Comparison of ENCODE assay signal across 11 mouse cellular contexts in the genomic region with DNA sequence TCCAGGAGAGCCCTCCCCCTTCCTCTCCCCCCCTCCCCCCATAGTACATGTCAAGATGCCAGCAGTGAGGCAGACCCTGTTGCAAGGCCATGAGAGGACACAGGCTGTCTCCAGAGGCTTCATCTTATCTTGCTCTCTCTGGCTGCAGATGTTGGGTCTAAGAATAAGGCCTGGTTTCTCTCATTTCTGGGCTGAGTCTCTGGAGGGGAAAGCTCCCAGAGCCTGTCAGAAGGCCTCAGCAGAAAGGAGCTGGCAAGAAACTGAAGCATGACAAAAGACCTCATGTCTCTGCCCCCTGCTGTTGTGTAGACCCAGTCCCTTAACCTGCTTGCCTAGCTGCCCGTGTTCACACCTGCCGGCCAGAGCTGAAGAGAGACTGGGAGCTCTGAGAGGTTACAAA. TPM values are rescaled to one million over a fixed set of nuclear protein-coding genes. Genes with fewer than 3 reads are reported as not detected.
DNase-seq lines count a peak whose midpoint lies in the region; ATAC-seq and TF ChIP-seq lines count a peak whose summit lies in the region.
"Had no signal": no experiment of that assay in that cellular context is flagged by ENCODE, and none has a peak within 500 bp of the region (broad histone marks: within the 10 kb centered on the region; RNA-seq: fewer than 3 reads in every experiment).

No protein-coding gene starts in this region.

- no peak overlapping the region for H3K4me2 ChIP-seq in hindbrain, postnatal 0 days (ENCODE audit: low read depth, low read length)
- no peak overlapping the region for H3K4me2 ChIP-seq in hindbrain, embryonic 14.5 days (replicated peaks)
- no peak overlapping the region for H3K4me2 ChIP-seq in limb, embryonic 11.5 days (ENCODE audit: low read depth, severe bottlenecking)

- peak in 1 of 2 experiments; percentile 14; a peak in 1 of 4 replicates for TF ChIP-seq EP300 in MEL (IDR thresholded peaks at IDR 0.05; ENCODE audit: low read depth in 1 of 2, low read length in 2 of 2)

- no peak for TF ChIP-seq POLR2A in MEL (IDR thresholded peaks at IDR 0.05; ENCODE audit: control insufficient read depth in 1 of 2, insufficient read depth in 1 of 2, low read depth in 1 of 2, low read length in 2 of 2, poor library complexity in 1 of 2)

- no peaks in the 10 kb centered on the region for H3K36me3 ChIP-seq in hindbrain, postnatal 0 days (ENCODE audit: insufficient read depth, low read length)
- H3K36me3 ChIP-seq in hindbrain, embryonic 14.5 days (replicated peaks; ENCODE audit: control insufficient read depth, insufficient read depth) = no peaks in the 10 kb centered on the region
- H3K36me3 ChIP-seq in MEL (ENCODE audit: control insufficient read depth in 1 of 2, insufficient read depth in 2 of 2, low read length in 2 of 2) = peaks cover 0 to 6% of the 10 kb centered on the region in 2 experiments; a peak in 2 of 4 replicates
- no peaks in the 10 kb centered on the region for H3K36me3 ChIP-seq in limb, embryonic 11.5 days (ENCODE audit: control insufficient read depth, insufficient read depth, low read length)

- no peak overlapping the region for H3K9ac ChIP-seq in hindbrain, postnatal 0 days (replicated peaks; ENCODE audit: low read length)
- H3K9ac ChIP-seq in hindbrain, embryonic 14.5 days = no peak overlapping the region
- H3K9ac ChIP-seq in MEL (ENCODE audit: control insufficient read depth, low read depth, low read length, poor library complexity, severe bottlenecking) = no peak overlapping the region
- H3K9ac ChIP-seq in limb, embryonic 11.5 days (ENCODE audit: low read length) = peak overlapping the region; percentile 32

- no peak for TF ChIP-seq RAD21 in MEL (IDR thresholded peaks at IDR 0.05; ENCODE audit: low read depth, low read length)

- no peaks in the 10 kb centered on the region for H3K27me3 ChIP-seq in hindbrain, postnatal 0 days (ENCODE audit: insufficient read depth, low read length)
- H3K27me3 ChIP-seq in hindbrain, embryonic 14.5 days (ENCODE audit: control insufficient read depth, insufficient read depth, low read length) = no peaks in the 10 kb centered on the region
- H3K27me3 ChIP-seq in MEL (ENCODE audit: control insufficient read depth in 1 of 2, insufficient read depth in 2 of 2, low read length in 2 of 2) = no peaks in the 10 kb centered on the region
- H3K27me3 ChIP-seq in limb, embryonic 11.5 days (ENCODE audit: control insufficient read depth, insufficient read depth, low read length) = no peaks in the 10 kb centered on the region

- H3K4me1 ChIP-seq in hindbrain, postnatal 0 days (ENCODE audit: insufficient read depth, low read length) = peaks cover 25% of the 10 kb centered on the region
- 0 out of 2 replicates have a peak, but pooled peaks cover 3% of the 10 kb centered on the region for H3K4me1 ChIP-seq in hindbrain, embryonic 14.5 days (replicated peaks; ENCODE audit: control insufficient read depth, insufficient read depth, low read length)
- H3K4me1 ChIP-seq in MEL (ENCODE audit: control insufficient read depth in 1 of 2, insufficient read depth in 2 of 2, low read length in 2 of 2) = peaks cover 3 to 18% of the 10 kb centered on the region in 2 experiments
- H3K4me1 ChIP-seq in limb, embryonic 11.5 days (ENCODE audit: control insufficient read depth, insufficient read depth, low read length) = peaks cover 23% of the 10 kb centered on the region

- no peaks in the 10 kb centered on the region for H3K9me3 ChIP-seq in hindbrain, postnatal 0 days (ENCODE audit: low read length)
- H3K9me3 ChIP-seq in hindbrain, embryonic 14.5 days (ENCODE audit: control insufficient read depth, low read length) = no peaks in the 10 kb centered on the region
- H3K9me3 ChIP-seq in MEL (replicated peaks; ENCODE audit: insufficient read depth, low read length) = no peaks in the 10 kb centered on the region
- no peaks in the 10 kb centered on the region for H3K9me3 ChIP-seq in limb, embryonic 11.5 days (ENCODE audit: control insufficient read depth, low read length)

- no peak for ATAC-seq in hindbrain, postnatal 0 days
- no peak for ATAC-seq in hindbrain, embryonic 14.5 days (ENCODE audit: low FRiP score)
- no peak for ATAC-seq in limb, embryonic 11.5 days (ENCODE audit: insufficient number of reproducible peaks, low FRiP score, low TSS enrichment, low read depth)

- no peak for TF ChIP-seq CTCF in hindbrain, postnatal 0 days (IDR thresholded peaks at IDR 0.05; ENCODE audit: low read depth)
- TF ChIP-seq CTCF in MEL (IDR thresholded peaks at IDR 0.05 in 2 of 3, conservative IDR thresholded peaks at IDR 0.05 in 1 of 3; ENCODE audit: control insufficient read depth in 1 of 3, insufficient read depth in 1 of 3, low read depth in 2 of 3, low read length in 3 of 3, poor library complexity in 1 of 3, severe bottlenecking in 1 of 3) = no peak

- no peak for DNase-seq in hindbrain, postnatal 0 days (ENCODE audit: low spot score)
- no peak for DNase-seq in hindbrain, embryonic 14.5 days (ENCODE audit: low spot score)
- peak; percentile 41 for DNase-seq in MEL (ENCODE audit: low read depth, low spot score)
- DNase-seq in heart, adult 8-10 months (ENCODE audit: low spot score) = peak; percentile 69
- no peak for DNase-seq in limb, embryonic 11.5 days (ENCODE audit: low spot score)
- DNase-seq in right cerebral cortex, adult 18-20 months = no peak
- no peak for DNase-seq in right cerebral cortex, postnatal 14 days
- DNase-seq in cerebellum, adult 11 months = no peak
- DNase-seq: kidney, adult 8-10 months had no signal

- peak overlapping the region; percentile 48 for H3K27ac ChIP-seq in hindbrain, postnatal 0 days
- no peak overlapping the region for H3K27ac ChIP-seq in hindbrain, embryonic 14.5 days
- H3K27ac ChIP-seq in MEL (ENCODE audit: control insufficient read depth, low read depth, low read length) = no peak overlapping the region
- H3K27ac ChIP-seq in limb, embryonic 11.5 days (replicated peaks; ENCODE audit: low read depth, low read length) = peak overlapping the region; percentile 63; the same call in 1 of the 2 replicates

- H3K4me3 ChIP-seq in hindbrain, postnatal 0 days (ENCODE audit: low read length) = no peak overlapping the region
- no peak overlapping the region for H3K4me3 ChIP-seq in hindbrain, embryonic 14.5 days (replicated peaks; ENCODE audit: low read length)
- H3K4me3 ChIP-seq in MEL (ENCODE audit: control insufficient read depth in 1 of 2, insufficient read depth in 1 of 2, low read depth in 2 of 2, low read length in 2 of 2) = no peak overlapping the region
- no peak overlapping the region for H3K4me3 ChIP-seq in limb, embryonic 11.5 days (ENCODE audit: low read depth, low read length)

- H3K79me2 ChIP-seq in MEL (ENCODE audit: control insufficient read depth, insufficient read depth, low read length, poor library complexity) = no peaks in the 10 kb centered on the region

- WGBS in hindbrain, postnatal 0 days = 60% methylated on average over 2 of the region's 2 CpGs
- 75% methylated on average over 2 of the region's 2 CpGs for WGBS in hindbrain, embryonic 14.5 days
- WGBS in limb, embryonic 11.5 days = 66% methylated on average over 2 of the region's 2 CpGs

TF ChIP-seq in MEL, 35 proteins besides CTCF, POLR2A, EP300 and RAD21:
- no peak for TF ChIP-seq HCFC1 (IDR thresholded peaks at IDR 0.05; ENCODE audit: low read depth, low read length)
- TF ChIP-seq ELF1 (IDR thresholded peaks at IDR 0.05; ENCODE audit: low read depth, low read length) = no peak
- no peak for TF ChIP-seq BHLHE40 (IDR thresholded peaks at IDR 0.05; ENCODE audit: borderline replicate concordance, low read depth, low read length)
- TF ChIP-seq MAZ (IDR thresholded peaks at IDR 0.05; ENCODE audit: low read depth, low read length) = no peak
- TF ChIP-seq E2F4 (IDR thresholded peaks at IDR 0.05; ENCODE audit: borderline replicate concordance, low read depth, low read length) = no peak
- TF ChIP-seq MYC (IDR thresholded peaks at IDR 0.05; ENCODE audit: low read depth, low read length) = no peak

RNA-seq across cellular contexts. Expression of gene B4galt1, which starts 19.5 kb away (rescaled TPM):
- total RNA-seq in hindbrain, postnatal 0 days (2014; rRNA removed) = 14.5 and 14.8 TPM in 2 replicates
- 7.1 and 7.6 TPM in 2 replicates for polyA plus RNA-seq in hindbrain, postnatal 0 days (2015; fragmentation: Nextera tagmentation; extraction: Ambion mirVana)
- polyA plus RNA-seq in hindbrain, embryonic 14.5 days (2014; fragmentation: Nextera tagmentation; extraction: Ambion mirVana) = 8.2 and 9.1 TPM in 2 replicates
- 10.8 TPM in 2 replicates for total RNA-seq in MEL (2012; rRNA removed)
- polyA plus RNA-seq in MEL (2012; ENCODE audit: insufficient read depth in 1 of 2, insufficient read length in 2 of 2, low read depth in 1 of 2, low replicate concordance in 2 of 2, missing spikeins in 1 of 2) = 10 to 100 TPM in 1 of 2 experiments, not detected in 1; 22.5 TPM
- 10 to 100 TPM; 53.9 to 60.3 (median 57.4) TPM for total RNA-seq in heart, adult 8-10 months (2022)
- 30.9 and 34.6 TPM in 2 replicates for polyA plus RNA-seq in limb, embryonic 11.5 days (2014; fragmentation: Nextera tagmentation; extraction: Ambion mirVana)

RNA-seq across cellular contexts. Expression of gene Spink4, which starts 46.5 kb away (rescaled TPM):
- not detected in 2 replicates for total RNA-seq in hindbrain, postnatal 0 days (2014; rRNA removed)
- not detected in 2 replicates for polyA plus RNA-seq in hindbrain, postnatal 0 days (2015; fragmentation: Nextera tagmentation; extraction: Ambion mirVana)
- polyA plus RNA-seq in hindbrain, embryonic 14.5 days (2014; fragmentation: Nextera tagmentation; extraction: Ambion mirVana) = not detected in 2 replicates
- total RNA-seq in MEL (2012; rRNA removed) = 1.4 TPM in 1 of 2 replicates, not detected in the other
- under 1 TPM in 1 of 2 experiments, not detected in 1; 0.19 TPM for polyA plus RNA-seq in MEL (2012; ENCODE audit: insufficient read depth in 1 of 2, insufficient read length in 2 of 2, low read depth in 1 of 2, low replicate concordance in 2 of 2, missing spikeins in 1 of 2)
- 1 to 10 TPM in 1 of 4 experiments, under 1 TPM in 2, not detected in 1; 0.82 to 1.3 (median 0.94) TPM for total RNA-seq in heart, adult 8-10 months (2022)
- polyA plus RNA-seq in limb, embryonic 11.5 days (2014; fragmentation: Nextera tagmentation; extraction: Ambion mirVana) = not detected in 2 replicates
- total RNA-seq: left cerebral cortex, postnatal 10 days had no signal
- polyA plus RNA-seq: midbrain, embryonic 14.5 days had no signal

Comparison
In these comparisons a context has a peak if more than half of its experiments do, and no peak if none do; other contexts are left out.
1. H3K27ac ChIP-seq: peak in hindbrain, postnatal 0 days (single experiment) and limb, embryonic 11.5 days (single experiment); none in hindbrain, embryonic 14.5 days (single experiment) and MEL (single experiment).
2. DNase-seq: peak in MEL (single experiment) and heart, adult 8-10 months (single experiment); none in hindbrain, postnatal 0 days (single experiment), hindbrain, embryonic 14.5 days (single experiment), limb, embryonic 11.5 days (single experiment), right cerebral cortex, adult 18-20 months (single experiment), right cerebral cortex, postnatal 14 days (single experiment) and cerebellum, adult 11 months (single experiment).